Comparison of ENCODE assay signal across 8 mouse cellular contexts in the genomic region with DNA sequence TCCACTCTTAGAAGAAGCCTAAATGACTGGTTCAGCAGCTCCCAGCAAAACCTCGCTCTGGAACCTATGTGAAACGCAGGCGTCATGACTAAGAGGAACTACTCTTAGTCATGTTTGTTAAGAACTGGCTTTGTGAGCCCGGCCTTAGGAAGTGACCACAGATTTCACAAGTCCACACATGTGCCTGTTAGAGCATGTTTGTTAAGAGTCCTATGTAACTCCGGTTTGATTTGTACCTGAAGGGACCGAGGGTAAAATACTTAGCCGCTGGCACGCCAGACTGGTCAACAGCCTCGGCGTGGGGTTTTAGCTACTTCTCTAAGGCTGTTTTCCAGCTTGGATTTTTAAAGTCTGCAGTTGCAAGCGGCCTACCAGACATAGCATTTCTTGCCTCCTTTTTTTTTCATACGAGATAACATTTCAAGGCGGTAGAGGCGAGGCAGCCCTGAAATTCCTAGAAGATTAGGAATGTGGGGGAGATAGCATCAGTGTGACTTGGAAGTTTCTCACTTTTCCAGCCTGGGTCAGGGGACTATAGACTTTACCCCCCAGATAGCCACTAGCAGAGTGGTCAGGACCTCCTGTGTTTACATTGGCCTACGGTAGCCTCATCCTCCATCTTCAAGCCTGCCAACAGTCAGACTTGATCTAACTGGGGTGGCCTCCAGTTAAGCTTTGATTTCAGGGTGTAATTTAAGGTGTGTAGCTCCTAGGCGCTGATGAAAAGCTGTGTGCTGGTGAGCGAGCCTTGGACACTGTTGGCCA. TPM values are rescaled to one million over a fixed set of nuclear protein-coding genes. Genes with fewer than 3 reads are reported as not detected.
DNase-seq lines count a peak whose midpoint lies in the region; ATAC-seq and TF ChIP-seq lines count a peak whose summit lies in the region.

No protein-coding gene starts in this region.

- no peak overlapping the region for H3K9ac ChIP-seq in kidney, embryonic 14.5 days (ENCODE audit: low read depth, low read length)
- no peak overlapping the region for H3K9ac ChIP-seq in forebrain, embryonic 16.5 days (replicated peaks; ENCODE audit: low read depth, low read length)

- H3K4me3 ChIP-seq in thymus, adult 2 months (ENCODE audit: control insufficient read depth, insufficient read depth, low read length) = no peak overlapping the region
- no peak overlapping the region for H3K4me3 ChIP-seq in kidney, embryonic 14.5 days (ENCODE audit: low read length)
- H3K4me3 ChIP-seq in forebrain, embryonic 16.5 days (replicated peaks; ENCODE audit: low read length) = no peak overlapping the region

- H3K4me2 ChIP-seq in kidney, embryonic 14.5 days (replicated peaks; ENCODE audit: low read depth, low read length) = no peak overlapping the region; the same call in 1 of the 2 replicates
- H3K4me2 ChIP-seq in forebrain, embryonic 16.5 days (ENCODE audit: low read length) = no peak overlapping the region; the same call in 1 of the 2 replicates

- no peaks in the 10 kb centered on the region for H3K9me3 ChIP-seq in kidney, embryonic 14.5 days (ENCODE audit: control insufficient read depth, low read length)
- H3K9me3 ChIP-seq in forebrain, embryonic 16.5 days (ENCODE audit: control insufficient read depth, low read length) = no peaks in the 10 kb centered on the region

- H3K36me3 ChIP-seq in thymus, adult 2 months (ENCODE audit: control insufficient read depth, insufficient read depth, low read length) = no peaks in the 10 kb centered on the region
- no peaks in the 10 kb centered on the region for H3K36me3 ChIP-seq in kidney, embryonic 14.5 days (ENCODE audit: control insufficient read depth, insufficient read depth, low read length)
- H3K36me3 ChIP-seq in forebrain, embryonic 16.5 days (ENCODE audit: control insufficient read depth, insufficient read depth) = no peaks in the 10 kb centered on the region

- 0 out of 2 replicates have a peak, but pooled peaks have one; percentile 26 for ATAC-seq in kidney, embryonic 14.5 days (ENCODE audit: low FRiP score, low TSS enrichment)
- ATAC-seq in erythroblast, adult 5-6 weeks (replicated peaks; ENCODE audit: low FRiP score, poor library complexity, severe bottlenecking) = no peak
- no peak for ATAC-seq in forebrain, embryonic 16.5 days

- TF ChIP-seq POLR2A in thymus, adult 2 months (IDR thresholded peaks at IDR 0.05; ENCODE audit: control insufficient read depth, extremely low read depth, insufficient read depth, low read length, poor library complexity) = no peak

- TF ChIP-seq CTCF in thymus, adult 2 months (IDR thresholded peaks at IDR 0.05; ENCODE audit: borderline replicate concordance, control insufficient read depth, extremely low read depth, insufficient read depth, low read length, poor library complexity) = no peak

- WGBS in thymus, adult 2 months = 70% methylated on average over 17 of the region's 17 CpGs
- 47% methylated on average over 17 of the region's 17 CpGs for WGBS in kidney, embryonic 14.5 days
- WGBS in forebrain, embryonic 16.5 days = 73% methylated on average over 17 of the region's 17 CpGs

- peaks cover 6% of the 10 kb centered on the region; the same call in 1 of the 2 replicates for H3K4me1 ChIP-seq in thymus, adult 2 months (replicated peaks; ENCODE audit: control insufficient read depth, insufficient read depth, low read length)
- H3K4me1 ChIP-seq in kidney, embryonic 14.5 days (ENCODE audit: control insufficient read depth, insufficient read depth, low read length) = no peaks in the 10 kb centered on the region
- no peaks in the 10 kb centered on the region; the same call in 1 of the 2 replicates for H3K4me1 ChIP-seq in forebrain, embryonic 16.5 days (replicated peaks; ENCODE audit: control insufficient read depth, insufficient read depth, low read length)

- peak; percentile 13 for DNase-seq in thymus, postnatal 4 days
- no peak for DNase-seq in thymus, adult 2 months
- peak; percentile 48 to 57 for DNase-seq in heart, adult 18-20 months
- DNase-seq in lung, postnatal 14 days = peak; percentile 30
- DNase-seq in urinary bladder, postnatal 36 days (ENCODE audit: low spot score in 2 of 2) = peak; percentile 48 to 63

- no peaks in the 10 kb centered on the region for H3K27me3 ChIP-seq in thymus, adult 2 months (ENCODE audit: control insufficient read depth, insufficient read depth, low read length)
- no peaks in the 10 kb centered on the region for H3K27me3 ChIP-seq in kidney, embryonic 14.5 days (ENCODE audit: control insufficient read depth, insufficient read depth, low read length)
- no peaks in the 10 kb centered on the region for H3K27me3 ChIP-seq in forebrain, embryonic 16.5 days (replicated peaks; ENCODE audit: control insufficient read depth, insufficient read depth, low read length)

- H3K27ac ChIP-seq in thymus, adult 2 months (ENCODE audit: control insufficient read depth, insufficient read depth, low read length) = no peak overlapping the region
- no peak overlapping the region for H3K27ac ChIP-seq in kidney, embryonic 14.5 days (ENCODE audit: low read depth, low read length)
- no peak overlapping the region for H3K27ac ChIP-seq in forebrain, embryonic 16.5 days (ENCODE audit: low read length)

RNA-seq across cellular contexts. Expression of a gene that starts 28.8 kb away (rescaled TPM):
- polyA plus RNA-seq in thymus, adult 2 months (2012; rRNA removed) = 77.9 and 96.3 TPM in 2 replicates
- 100 to 1,000 TPM in 1 of 2 experiments, 10 to 100 TPM in 1; 95.1 to 108 TPM for total RNA-seq in heart, adult 18-20 months (2021)
- 208 and 276 TPM in 2 replicates for polyA plus RNA-seq in kidney, embryonic 14.5 days (2014; fragmentation: Nextera tagmentation; extraction: Ambion mirVana)
- total RNA-seq in erythroblast, adult 5-6 weeks (2015; ENCODE audit: low replicate concordance) = 19.4 and 30.2 TPM in 2 replicates
- total RNA-seq in erythroblast, adult 5-6 weeks (2017; ENCODE audit: low replicate concordance) = 7.8 and 18.7 TPM in 2 replicates
- polyA plus RNA-seq in forebrain, embryonic 16.5 days (2015; fragmentation: Nextera tagmentation; extraction: Ambion mirVana) = 210 and 212 TPM in 2 replicates

RNA-seq across cellular contexts. Expression of a gene that starts 56.7 kb away (rescaled TPM):
- polyA plus RNA-seq in thymus, adult 2 months (2012; rRNA removed) = 12.3 and 15.5 TPM in 2 replicates
- 10 to 100 TPM; 15.2 to 15.9 TPM for total RNA-seq in heart, adult 18-20 months (2021)
- polyA plus RNA-seq in kidney, embryonic 14.5 days (2014; fragmentation: Nextera tagmentation; extraction: Ambion mirVana) = 11.1 and 17.4 TPM in 2 replicates
- 24.5 and 25.9 TPM in 2 replicates for total RNA-seq in erythroblast, adult 5-6 weeks (2015; ENCODE audit: low replicate concordance)
- total RNA-seq in erythroblast, adult 5-6 weeks (2017; ENCODE audit: low replicate concordance) = 7.8 and 8.1 TPM in 2 replicates
- polyA plus RNA-seq in forebrain, embryonic 16.5 days (2015; fragmentation: Nextera tagmentation; extraction: Ambion mirVana) = 24.0 and 26.7 TPM in 2 replicates
